28 mouse cellular contexts compared by ENCODE assay signal in the genomic region with DNA sequence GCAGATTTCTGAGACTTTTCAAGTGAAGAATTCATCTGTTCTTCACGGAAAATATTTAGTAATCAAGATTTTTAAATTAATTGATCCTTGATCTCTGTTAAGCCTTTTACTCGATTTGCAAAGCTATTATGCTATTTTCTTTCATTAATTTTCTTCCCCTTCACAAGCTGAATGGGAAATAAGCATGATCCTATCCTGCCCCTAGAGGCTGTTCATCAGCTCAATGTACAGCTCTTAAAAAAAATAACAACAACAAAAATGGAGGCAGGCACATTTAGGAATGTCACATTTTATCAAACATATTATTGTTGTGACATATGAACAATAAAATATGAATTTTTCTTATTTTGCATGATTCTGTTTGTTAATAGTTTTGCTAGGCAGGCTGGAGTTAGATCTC.
A peak's percentile ranks its signal among the peaks of the same experiment; 100 is the strongest.
DNase-seq lines count a peak whose midpoint lies in the region; ATAC-seq and TF ChIP-seq lines count a peak whose summit lies in the region.
"Had no signal": no experiment of that assay in that cellular context is flagged by ENCODE, and none has a peak within 500 bp of the region (broad histone marks: within the 10 kb centered on the region; RNA-seq: fewer than 3 reads in every experiment).

No protein-coding gene starts in this region.

- 0 out of 2 replicates have a peak, but pooled peaks cover 9% of the 10 kb centered on the region for H3K4me1 ChIP-seq in forebrain, postnatal 0 days (ENCODE audit: insufficient read depth)
- H3K4me1 ChIP-seq in forebrain, embryonic 13.5 days, result peaks cover 26% of the 10 kb centered on the region
- H3K4me1 ChIP-seq in hindbrain, postnatal 0 days (ENCODE audit: insufficient read depth, low read length), result no peaks in the 10 kb centered on the region
- peaks cover 13% of the 10 kb centered on the region for H3K4me1 ChIP-seq in hindbrain, embryonic 10.5 days (replicated peaks)
- H3K4me1 ChIP-seq in midbrain, postnatal 0 days (ENCODE audit: insufficient read depth, low read length), result no peaks in the 10 kb centered on the region
- peaks cover 3% of the 10 kb centered on the region; the same call in 1 of the 2 replicates for H3K4me1 ChIP-seq in midbrain, embryonic 11.5 days (ENCODE audit: control insufficient read depth, insufficient read depth, low read length)

- H3K27ac ChIP-seq in forebrain, postnatal 0 days (ENCODE audit: low read depth, low read length), result no peak overlapping the region
- no peak overlapping the region for H3K27ac ChIP-seq in forebrain, embryonic 13.5 days
- no peak overlapping the region for H3K27ac ChIP-seq in hindbrain, postnatal 0 days
- H3K27ac ChIP-seq in hindbrain, embryonic 10.5 days, result no peak overlapping the region
- H3K27ac ChIP-seq in layer of hippocampus, adult 2 months, result no peak overlapping the region
- no peak overlapping the region for H3K27ac ChIP-seq in midbrain, postnatal 0 days (ENCODE audit: low read depth, low read length)
- no peak overlapping the region for H3K27ac ChIP-seq in midbrain, embryonic 11.5 days (ENCODE audit: low read depth, low read length)
- H3K27ac ChIP-seq: embryonic facial prominence, embryonic 10.5 days; embryonic facial prominence, embryonic 13.5 days; forebrain, embryonic 12.5 days; gastrocnemius, adult 2 months; heart, embryonic 10.5 days; hindbrain, embryonic 12.5 days had no signal

- ATAC-seq in forebrain, postnatal 0 days, result no peak
- ATAC-seq in forebrain, embryonic 13.5 days, result no peak
- ATAC-seq in hindbrain, postnatal 0 days, result no peak
- no peak for ATAC-seq in midbrain, postnatal 0 days (ENCODE audit: low FRiP score)
- ATAC-seq in midbrain, embryonic 11.5 days (ENCODE audit: low FRiP score), result no peak
- ATAC-seq: activated CD4-positive, CD25-positive, alpha-beta regulatory T cell, adult 4 months; forebrain, embryonic 16.5 days had no signal

- no peak for DNase-seq in forebrain, postnatal 0 days
- no peak for DNase-seq in hindbrain, postnatal 0 days (ENCODE audit: low spot score)
- DNase-seq in hindbrain, embryonic 10.5 days (ENCODE audit: low spot score), result no peak
- no peak for DNase-seq in layer of hippocampus, adult 2 months (ENCODE audit: low spot score in 2 of 2)
- DNase-seq in layer of hippocampus, adult 18-20 months (ENCODE audit: low spot score in 2 of 2), result no peak
- peak; percentile 19 for DNase-seq in midbrain, postnatal 0 days (ENCODE audit: low spot score)
- DNase-seq in midbrain, embryonic 11.5 days (ENCODE audit: low spot score, missing footprints), result no peak
- DNase-seq: adrenal gland, adult 8-10 months; adrenal gland, postnatal 25 days; cerebellum, adult 11-12 months; cerebellum, adult 8-10 months; cerebellum, postnatal 10 days; cerebellum, postnatal 36 days; embryo, embryonic 11 days; gastrocnemius, adult 2 months; gastrocnemius, postnatal 14 days; heart, adult 18-20 months had no signal

- peak; percentile 53 for TF ChIP-seq CTCF in forebrain, postnatal 0 days (IDR thresholded peaks at IDR 0.05; ENCODE audit: low read depth)
- peak; percentile 44 for TF ChIP-seq CTCF in hindbrain, postnatal 0 days (IDR thresholded peaks at IDR 0.05; ENCODE audit: low read depth)
- peak; percentile 40 for TF ChIP-seq CTCF in layer of hippocampus, adult 2 months (conservative IDR thresholded peaks at IDR 0.05)
- TF ChIP-seq CTCF in midbrain, postnatal 0 days (IDR thresholded peaks at IDR 0.05), result peak; percentile 58

- no peaks in the 10 kb centered on the region for H3K9me3 ChIP-seq in forebrain, postnatal 0 days (ENCODE audit: low read length)
- no peaks in the 10 kb centered on the region for H3K9me3 ChIP-seq in forebrain, embryonic 13.5 days (replicated peaks)
- no peaks in the 10 kb centered on the region for H3K9me3 ChIP-seq in hindbrain, postnatal 0 days (ENCODE audit: low read length)
- H3K9me3 ChIP-seq in hindbrain, embryonic 10.5 days, result no peaks in the 10 kb centered on the region
- no peaks in the 10 kb centered on the region for H3K9me3 ChIP-seq in midbrain, postnatal 0 days (ENCODE audit: low read length)
- no peaks in the 10 kb centered on the region for H3K9me3 ChIP-seq in midbrain, embryonic 11.5 days (ENCODE audit: control insufficient read depth, low read length)
- H3K9me3 ChIP-seq: embryonic facial prominence, embryonic 10.5 days; embryonic facial prominence, embryonic 13.5 days; forebrain, embryonic 12.5 days; heart, embryonic 10.5 days; heart, embryonic 15.5 days; hindbrain, embryonic 12.5 days; hindbrain, embryonic 15.5 days had no signal

- 38% methylated on average over 2 of the region's 2 CpGs for WGBS in forebrain, postnatal 0 days
- 45% methylated on average over 2 of the region's 2 CpGs for WGBS in forebrain, embryonic 13.5 days
- WGBS in hindbrain, postnatal 0 days, result 62% methylated on average over 2 of the region's 2 CpGs
- WGBS in hindbrain, embryonic 10.5 days, result 77% methylated on average over 2 of the region's 2 CpGs
- 58% methylated on average over 2 of the region's 2 CpGs for WGBS in midbrain, postnatal 0 days
- WGBS in midbrain, embryonic 11.5 days, result 72% methylated on average over 2 of the region's 2 CpGs

- no peaks in the 10 kb centered on the region for H3K36me3 ChIP-seq in forebrain, postnatal 0 days (ENCODE audit: insufficient read depth)
- H3K36me3 ChIP-seq in forebrain, embryonic 13.5 days (ENCODE audit: poor library complexity, severe bottlenecking), result peaks cover 12% of the 10 kb centered on the region
- no peaks in the 10 kb centered on the region for H3K36me3 ChIP-seq in hindbrain, postnatal 0 days (ENCODE audit: insufficient read depth, low read length)
- peaks cover 18% of the 10 kb centered on the region; the same call in 1 of the 2 replicates for H3K36me3 ChIP-seq in hindbrain, embryonic 10.5 days
- no peaks in the 10 kb centered on the region for H3K36me3 ChIP-seq in midbrain, postnatal 0 days (ENCODE audit: insufficient read depth, low read length)
- no peaks in the 10 kb centered on the region for H3K36me3 ChIP-seq in midbrain, embryonic 11.5 days (ENCODE audit: control insufficient read depth, insufficient read depth, low read length)
- H3K36me3 ChIP-seq: embryonic facial prominence, embryonic 13.5 days; heart, embryonic 10.5 days; heart, embryonic 15.5 days; hindbrain, embryonic 12.5 days; hindbrain, embryonic 15.5 days had no signal

- H3K27me3 ChIP-seq in forebrain, postnatal 0 days (ENCODE audit: insufficient read depth, low read length), result no peaks in the 10 kb centered on the region
- H3K27me3 ChIP-seq in forebrain, embryonic 13.5 days, result no peaks in the 10 kb centered on the region
- no peaks in the 10 kb centered on the region for H3K27me3 ChIP-seq in hindbrain, postnatal 0 days (ENCODE audit: insufficient read depth, low read length)
- no peaks in the 10 kb centered on the region for H3K27me3 ChIP-seq in hindbrain, embryonic 10.5 days (ENCODE audit: insufficient read depth, poor library complexity, severe bottlenecking)
- no peaks in the 10 kb centered on the region for H3K27me3 ChIP-seq in midbrain, postnatal 0 days (ENCODE audit: insufficient read depth, low read length)
- H3K27me3 ChIP-seq in midbrain, embryonic 11.5 days (ENCODE audit: control insufficient read depth, insufficient read depth, low read length), result no peaks in the 10 kb centered on the region
- H3K27me3 ChIP-seq: forebrain, embryonic 12.5 days; heart, embryonic 15.5 days; hindbrain, embryonic 12.5 days; hindbrain, embryonic 15.5 days had no signal

- H3K4me3 ChIP-seq in forebrain, postnatal 0 days (ENCODE audit: low read depth, low read length), result no peak overlapping the region
- no peak overlapping the region for H3K4me3 ChIP-seq in forebrain, embryonic 13.5 days
- H3K4me3 ChIP-seq in hindbrain, postnatal 0 days (ENCODE audit: low read length), result no peak overlapping the region
- H3K4me3 ChIP-seq in hindbrain, embryonic 10.5 days, result no peak overlapping the region
- no peak overlapping the region for H3K4me3 ChIP-seq in layer of hippocampus, adult 2 months
- H3K4me3 ChIP-seq in midbrain, postnatal 0 days (ENCODE audit: low read depth, low read length), result no peak overlapping the region
- H3K4me3 ChIP-seq in midbrain, embryonic 11.5 days (ENCODE audit: low read depth, low read length), result no peak overlapping the region
- H3K4me3 ChIP-seq: embryonic facial prominence, embryonic 10.5 days; embryonic facial prominence, embryonic 13.5 days; erythroblast, embryonic 14.5 days; forebrain, embryonic 12.5 days; gastrocnemius, adult 2 months; heart, embryonic 10.5 days; heart, embryonic 15.5 days; hindbrain, embryonic 12.5 days; hindbrain, embryonic 15.5 days had no signal

- H3K9ac ChIP-seq in forebrain, postnatal 0 days, result no peak overlapping the region
- H3K9ac ChIP-seq in forebrain, embryonic 13.5 days, result no peak overlapping the region
- no peak overlapping the region for H3K9ac ChIP-seq in hindbrain, postnatal 0 days (replicated peaks; ENCODE audit: low read length)
- no peak overlapping the region for H3K9ac ChIP-seq in midbrain, postnatal 0 days (replicated peaks; ENCODE audit: low read length, poor library complexity, severe bottlenecking)
- no peak overlapping the region for H3K9ac ChIP-seq in midbrain, embryonic 11.5 days (ENCODE audit: low read length)
- H3K9ac ChIP-seq: embryonic facial prominence, embryonic 13.5 days; forebrain, embryonic 12.5 days; heart, embryonic 15.5 days; hindbrain, embryonic 12.5 days; hindbrain, embryonic 15.5 days had no signal

- H3K4me2 ChIP-seq in forebrain, postnatal 0 days (ENCODE audit: low read depth), result no peak overlapping the region
- H3K4me2 ChIP-seq in forebrain, embryonic 13.5 days, result no peak overlapping the region
- no peak overlapping the region for H3K4me2 ChIP-seq in hindbrain, postnatal 0 days (ENCODE audit: low read depth, low read length)
- no peak overlapping the region for H3K4me2 ChIP-seq in midbrain, postnatal 0 days (ENCODE audit: low read depth, low read length, poor library complexity, severe bottlenecking)
- H3K4me2 ChIP-seq in midbrain, embryonic 11.5 days, result no peak overlapping the region
- H3K4me2 ChIP-seq: embryonic facial prominence, embryonic 13.5 days; forebrain, embryonic 12.5 days; hindbrain, embryonic 12.5 days; hindbrain, embryonic 15.5 days had no signal
